Mouse (Mus musculus): ENCODE data around the gene Hcfc1. TPM values are rescaled to one million over a fixed set of nuclear protein-coding genes. Genes with fewer than 3 reads are reported as not detected.

The Hcfc1 gene
- 74.5 and 75.1 TPM in 2 replicates for polyA plus RNA-seq (2014; fragmentation: Nextera tagmentation; extraction: Ambion mirVana)

GRCm38 (mm10) chrX:73966248-73967176, at the start of gene Hcfc1:
Hcfc1 (minus strand) TSS chrX:73966357.
- H3K4me2 ChIP-seq, result peak within 1 kb of the TSS; percentile 61
- WGBS, result 18% methylated on average over 48 of the region's 58 CpGs
- peak; percentile 97 for DNase-seq (ENCODE audit: low spot score, missing footprints)
- peak within 1 kb of the TSS; percentile 75 for H3K9ac ChIP-seq (ENCODE audit: low read length)
- H3K36me3 ChIP-seq (ENCODE audit: control insufficient read depth, insufficient read depth, low read length), result no peaks in the 10 kb centered on the region
- H3K4me3 ChIP-seq (ENCODE audit: low read depth, low read length), result peak within 1 kb of the TSS; percentile 67
- peak within 1 kb of the TSS; percentile 97 for H3K27ac ChIP-seq (ENCODE audit: low read depth, low read length)
- H3K9me3 ChIP-seq (ENCODE audit: control insufficient read depth, low read length), result no peaks in the 10 kb centered on the region
- peak; percentile 76 for ATAC-seq (ENCODE audit: low FRiP score)
- H3K27me3 ChIP-seq (ENCODE audit: control insufficient read depth, insufficient read depth, low read length), result no peaks in the 10 kb centered on the region
- peaks cover 15% of the 10 kb centered on the region for H3K4me1 ChIP-seq (ENCODE audit: control insufficient read depth, insufficient read depth, low read length)

- no peak overlapping the region for H3K9ac ChIP-seq (ENCODE audit: low read length)
- H3K27ac ChIP-seq (ENCODE audit: low read depth, low read length), result no peak overlapping the region
- DNase-seq (ENCODE audit: low spot score, missing footprints) (no peak), ATAC-seq (ENCODE audit: low FRiP score) (no peak)
- H3K9me3 ChIP-seq (ENCODE audit: control insufficient read depth, low read length), result no peaks in the 10 kb centered on the region
- H3K36me3 ChIP-seq (ENCODE audit: control insufficient read depth, insufficient read depth, low read length), result no peaks in the 10 kb centered on the region
- H3K4me1 ChIP-seq (ENCODE audit: control insufficient read depth, insufficient read depth, low read length), result no peaks in the 10 kb centered on the region
- no peaks in the 10 kb centered on the region for H3K27me3 ChIP-seq (ENCODE audit: control insufficient read depth, insufficient read depth, low read length)
- H3K4me3 ChIP-seq (ENCODE audit: low read depth, low read length), result no peak overlapping the region
- no peak overlapping the region for H3K4me2 ChIP-seq
- WGBS, result 100% methylated on average over 1 of the region's 1 CpGs
Measured at GRCm38 (mm10) chrX:74014597-74014996, 48.4 kb upstream of the Hcfc1 start.

GRCm38 (mm10) chrX:74008063-74008462, 41.9 kb upstream of the Hcfc1 start:
- no peaks in the 10 kb centered on the region for H3K9me3 ChIP-seq (ENCODE audit: control insufficient read depth, low read length)
- ATAC-seq (ENCODE audit: low FRiP score) (no peak), DNase-seq (ENCODE audit: low spot score, missing footprints) (peak; percentile 83)
- no peak overlapping the region for H3K27ac ChIP-seq (ENCODE audit: low read depth, low read length)
- H3K36me3 ChIP-seq (ENCODE audit: control insufficient read depth, insufficient read depth, low read length), result no peaks in the 10 kb centered on the region
- 26% methylated on average over 8 of the region's 8 CpGs for WGBS
- no peak overlapping the region for H3K4me2 ChIP-seq
- H3K9ac ChIP-seq (ENCODE audit: low read length), result no peak overlapping the region
- H3K4me1 ChIP-seq (ENCODE audit: control insufficient read depth, insufficient read depth, low read length), result 0 out of 2 replicates have a peak, but pooled peaks cover 2% of the 10 kb centered on the region
- H3K4me3 ChIP-seq (ENCODE audit: low read depth, low read length), result no peak overlapping the region
- no peaks in the 10 kb centered on the region for H3K27me3 ChIP-seq (ENCODE audit: control insufficient read depth, insufficient read depth, low read length)

- Histone ChIP-seq H3K27me3 (ENCODE audit: control insufficient read depth, insufficient read depth, low read length) (no peaks in the 10 kb centered on the region), H3K27ac (ENCODE audit: low read depth, low read length) (no peak overlapping the region), H3K4me3 (ENCODE audit: low read depth, low read length) (no peak overlapping the region), H3K36me3 (ENCODE audit: control insufficient read depth, insufficient read depth, low read length) (no peaks in the 10 kb centered on the region), H3K4me2 (no peak overlapping the region), H3K4me1 (ENCODE audit: control insufficient read depth, insufficient read depth, low read length) (0 out of 2 replicates have a peak, but pooled peaks cover 2% of the 10 kb centered on the region), H3K9ac (ENCODE audit: low read length) (no peak overlapping the region), H3K9me3 (ENCODE audit: control insufficient read depth, low read length) (no peaks in the 10 kb centered on the region)
- DNase-seq (ENCODE audit: low spot score, missing footprints), result no peak
- ATAC-seq (ENCODE audit: low FRiP score), result no peak
- 79% methylated on average over 21 of the region's 21 CpGs for WGBS
Measured at GRCm38 (mm10) chrX:74006401-74006800, 40.2 kb upstream of the Hcfc1 start.

- H3K4me1 ChIP-seq (ENCODE audit: control insufficient read depth, insufficient read depth, low read length), result peaks cover 2% of the 10 kb centered on the region; the same call in 1 of the 2 replicates
- H3K4me3 ChIP-seq (ENCODE audit: low read depth, low read length), result no peak overlapping the region
- H3K9ac ChIP-seq (ENCODE audit: low read length), result no peak overlapping the region
- no peaks in the 10 kb centered on the region for H3K27me3 ChIP-seq (ENCODE audit: control insufficient read depth, insufficient read depth, low read length)
- H3K27ac ChIP-seq (ENCODE audit: low read depth, low read length), result no peak overlapping the region
- ATAC-seq (ENCODE audit: low FRiP score) (no peak), DNase-seq (ENCODE audit: low spot score, missing footprints) (no peak)
- no peaks in the 10 kb centered on the region for H3K36me3 ChIP-seq (ENCODE audit: control insufficient read depth, insufficient read depth, low read length)
- WGBS, result 58% methylated on average over 2 of the region's 2 CpGs
- no peaks in the 10 kb centered on the region for H3K9me3 ChIP-seq (ENCODE audit: control insufficient read depth, low read length)
- no peak overlapping the region for H3K4me2 ChIP-seq
Measured at GRCm38 (mm10) chrX:74003644-74004043, 37.5 kb upstream of the Hcfc1 start.

- H3K4me3 ChIP-seq (ENCODE audit: low read depth, low read length), result no peak overlapping the region
- H3K36me3 ChIP-seq (ENCODE audit: control insufficient read depth, insufficient read depth, low read length), result no peaks in the 10 kb centered on the region
- H3K27ac ChIP-seq (ENCODE audit: low read depth, low read length), result no peak overlapping the region
- no peak overlapping the region for H3K9ac ChIP-seq (ENCODE audit: low read length)
- H3K27me3 ChIP-seq (ENCODE audit: control insufficient read depth, insufficient read depth, low read length), result no peaks in the 10 kb centered on the region
- ATAC-seq (ENCODE audit: low FRiP score), result no peak
- no peak overlapping the region for H3K4me2 ChIP-seq
- H3K9me3 ChIP-seq (ENCODE audit: control insufficient read depth, low read length), result no peaks in the 10 kb centered on the region
- WGBS, result 76% methylated on average over 3 of the region's 3 CpGs
- H3K4me1 ChIP-seq (ENCODE audit: control insufficient read depth, insufficient read depth, low read length), result no peaks in the 10 kb centered on the region; the same call in 1 of the 2 replicates
- no peak for DNase-seq (ENCODE audit: low spot score, missing footprints)
Measured at GRCm38 (mm10) chrX:74001024-74001423, 34.9 kb upstream of the Hcfc1 start.

- H3K36me3 ChIP-seq (ENCODE audit: control insufficient read depth, insufficient read depth, low read length), result no peaks in the 10 kb centered on the region
- H3K9ac ChIP-seq (ENCODE audit: low read length), result no peak overlapping the region
- H3K27me3 ChIP-seq (ENCODE audit: control insufficient read depth, insufficient read depth, low read length), result no peaks in the 10 kb centered on the region
- 29% methylated on average over 8 of the region's 8 CpGs for WGBS
- 0 out of 2 replicates have a peak overlapping the region, but pooled peaks have one; percentile 9 for H3K4me2 ChIP-seq
- no peaks in the 10 kb centered on the region for H3K9me3 ChIP-seq (ENCODE audit: control insufficient read depth, low read length)
- peak; percentile 88 for ATAC-seq (ENCODE audit: low FRiP score)
- peak; percentile 88 for DNase-seq (ENCODE audit: low spot score, missing footprints)
- no peaks in the 10 kb centered on the region; the same call in 1 of the 2 replicates for H3K4me1 ChIP-seq (ENCODE audit: control insufficient read depth, insufficient read depth, low read length)
- H3K4me3 ChIP-seq (ENCODE audit: low read depth, low read length), result no peak overlapping the region
- peak overlapping the region; percentile 11; the same call in 1 of the 2 replicates for H3K27ac ChIP-seq (ENCODE audit: low read depth, low read length)
Measured at GRCm38 (mm10) chrX:73998911-73999869, 33.0 kb upstream of the Hcfc1 start.

GRCm38 (mm10) chrX:73977783-73978182, 11.6 kb upstream of the Hcfc1 start:
- H3K4me2 ChIP-seq, result no peak overlapping the region
- no peaks in the 10 kb centered on the region for H3K36me3 ChIP-seq (ENCODE audit: control insufficient read depth, insufficient read depth, low read length)
- no peak overlapping the region for H3K4me3 ChIP-seq (ENCODE audit: low read depth, low read length)
- no peaks in the 10 kb centered on the region for H3K4me1 ChIP-seq (ENCODE audit: control insufficient read depth, insufficient read depth, low read length)
- ATAC-seq (ENCODE audit: low FRiP score), result no peak
- no peak for DNase-seq (ENCODE audit: low spot score, missing footprints)
- H3K27me3 ChIP-seq (ENCODE audit: control insufficient read depth, insufficient read depth, low read length), result no peaks in the 10 kb centered on the region
- WGBS, result 83% methylated on average over 1 of the region's 1 CpGs
- H3K9me3 ChIP-seq (ENCODE audit: control insufficient read depth, low read length), result no peaks in the 10 kb centered on the region
- H3K27ac ChIP-seq (ENCODE audit: low read depth, low read length), result no peak overlapping the region
- no peak overlapping the region for H3K9ac ChIP-seq (ENCODE audit: low read length)
